Mouse (Mus musculus) c-Kit-positive CD71-positive TER-119-negative erythroid progenitor cells, embryonic 14.5 days (primary cell): ENCODE measurements around the gene Cog3.
A peak's percentile ranks its signal among the peaks of the same experiment; 100 is the strongest.
"Not testable (repeated sequence)": the region's sequence is repeated elsewhere in the genome, so short reads cannot be mapped to it uniquely, and the experiment has no call there.

ENCODE experiments used
- DNase-seq: peaks from one replicate; pipeline ENCODE4 v3.0.0-alpha.2; 2013; ENCODE audit warnings: low read depth

The Cog3 gene

GRCm38 (mm10) chr14:75753991-75754817, at the start of gene Cog3:
Gene Cog3, minus strand, starts transcription at chr14:75754517.
- DNase-seq = peak; percentile 87

- no peak for DNase-seq
These were observed 43.6 kb upstream of the Cog3 start for GRCm38 (mm10) chr14:75797769-75798386.

- DNase-seq = no peak
These were observed 41.6 kb upstream of the Cog3 start for GRCm38 (mm10) chr14:75795918-75796317.

- DNase-seq = no peak
These were observed 40.4 kb upstream of the Cog3 start for GRCm38 (mm10) chr14:75794726-75795125.

- DNase-seq = no peak
These were observed 40.0 kb upstream of the Cog3 start for GRCm38 (mm10) chr14:75794324-75794723.

- no peak for DNase-seq
These were observed 38.8 kb upstream of the Cog3 start for GRCm38 (mm10) chr14:75793110-75793509.

GRCm38 (mm10) chr14:75791372-75791771, 37.1 kb upstream of the Cog3 start:
- DNase-seq = no peak

GRCm38 (mm10) chr14:75790411-75790996, 36.2 kb upstream of the Cog3 start:
- no peak for DNase-seq

- DNase-seq = no peak
These were observed 35.0 kb upstream of the Cog3 start for GRCm38 (mm10) chr14:75789291-75789690.

GRCm38 (mm10) chr14:75787794-75788175, 33.5 kb upstream of the Cog3 start:
- peak; percentile 72 for DNase-seq

- peak; percentile 89 for DNase-seq
These were observed 32.8 kb upstream of the Cog3 start, which contains the start of gene Slc25a30 for GRCm38 (mm10) chr14:75786868-75787793. Gene Slc25a30, minus strand, starts transcription at chr14:75787037.

GRCm38 (mm10) chr14:75786424-75786867, 32.1 kb upstream of the Cog3 start:
- DNase-seq = peak; percentile 40

- DNase-seq = no peak
These were observed 25.6 kb upstream of the Cog3 start for GRCm38 (mm10) chr14:75779913-75780312.

- DNase-seq = no peak
These were observed 22.3 kb upstream of the Cog3 start for GRCm38 (mm10) chr14:75776637-75777036.

- DNase-seq = no peak
These were observed 19.1 kb upstream of the Cog3 start for GRCm38 (mm10) chr14:75773431-75773830.

- not testable (repeated sequence) for DNase-seq
These were observed 18.1 kb upstream of the Cog3 start for GRCm38 (mm10) chr14:75772407-75772806.

- DNase-seq = no peak
These were observed 16.8 kb upstream of the Cog3 start for GRCm38 (mm10) chr14:75771101-75771501.

- no peak for DNase-seq
These were observed 15.0 kb upstream of the Cog3 start for GRCm38 (mm10) chr14:75769334-75769733.

GRCm38 (mm10) chr14:75768275-75768608, 13.9 kb upstream of the Cog3 start:
- DNase-seq = no peak

GRCm38 (mm10) chr14:75767492-75768274, 13.4 kb upstream of the Cog3 start:
- DNase-seq = no peak
